Mouse (Mus musculus) c-Kit-negative CD71-positive TER-119-positive erythroid progenitor cells, embryonic 14.5 days (primary cell): ENCODE results near the gene Rnd3.

Experiments
- DNase-seq: peaks from one replicate; pipeline ENCODE4 v3.0.0-alpha.2; 2013; ENCODE audit warnings: low read depth, low spot score

Rnd3 gene

DNA sequence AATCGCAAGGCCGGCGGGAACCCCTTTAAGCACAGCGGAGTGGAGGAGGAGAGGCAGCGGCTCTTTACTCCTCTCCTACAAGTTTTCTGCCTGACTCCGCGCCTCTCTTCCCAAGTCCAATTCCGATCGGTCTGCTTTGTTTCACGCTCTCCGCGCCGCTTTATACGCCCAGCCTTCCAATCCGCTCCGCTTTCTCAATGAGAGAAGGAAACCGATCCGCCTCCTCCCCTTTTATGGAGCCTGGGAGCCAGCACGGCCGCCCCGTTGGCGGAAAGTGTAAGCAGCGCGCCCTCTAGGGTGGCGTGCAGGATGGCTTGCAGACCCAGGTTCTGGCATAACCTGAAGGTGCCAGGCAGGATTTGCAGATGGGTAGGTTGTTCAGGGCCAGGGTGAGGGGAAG lies at the start of gene Rnd3:
Rnd3 (minus strand) TSS at position 137 of the 400 bp plus-strand sequence.
- no peak for DNase-seq

DNA sequence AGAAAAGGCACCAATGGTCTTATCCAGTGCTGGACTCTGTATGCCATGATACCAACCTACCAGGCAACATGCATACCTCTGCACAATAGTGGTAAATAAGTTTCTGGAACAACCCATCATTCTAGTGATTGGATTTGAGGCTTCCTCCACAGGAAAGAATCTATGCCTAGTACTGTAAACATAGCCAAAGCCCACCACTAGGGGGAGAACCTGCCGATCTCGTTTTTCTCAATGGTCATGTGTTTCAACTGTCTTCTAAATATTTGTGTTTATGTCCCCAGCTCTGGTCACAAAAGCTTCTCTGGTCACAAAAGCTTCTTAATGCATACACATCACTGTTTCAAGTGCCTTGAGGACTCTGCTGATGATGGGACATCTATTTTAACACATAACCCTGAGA lies 43.4 kb upstream of the Rnd3 start:
- DNase-seq: no peak

DNA sequence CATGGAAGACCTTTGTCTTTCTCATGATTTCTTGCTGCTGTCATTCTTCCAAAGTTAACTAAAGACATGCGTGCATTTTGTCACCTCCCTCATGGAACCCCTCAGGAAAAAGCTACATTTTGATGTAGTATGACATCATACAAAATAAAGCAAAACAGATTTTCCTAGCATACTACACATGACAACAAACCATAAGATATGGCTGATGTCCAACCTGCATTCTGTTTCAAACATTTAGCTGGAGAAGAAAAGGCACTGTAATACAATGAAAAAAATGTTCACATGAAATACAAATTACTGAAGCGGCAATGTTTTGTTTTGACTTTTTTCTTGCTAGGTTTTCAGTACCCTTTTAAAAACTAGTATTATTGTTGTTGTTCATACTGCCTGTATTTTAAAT lies 36.9 kb upstream of the Rnd3 start:
- no peak for DNase-seq

DNA sequence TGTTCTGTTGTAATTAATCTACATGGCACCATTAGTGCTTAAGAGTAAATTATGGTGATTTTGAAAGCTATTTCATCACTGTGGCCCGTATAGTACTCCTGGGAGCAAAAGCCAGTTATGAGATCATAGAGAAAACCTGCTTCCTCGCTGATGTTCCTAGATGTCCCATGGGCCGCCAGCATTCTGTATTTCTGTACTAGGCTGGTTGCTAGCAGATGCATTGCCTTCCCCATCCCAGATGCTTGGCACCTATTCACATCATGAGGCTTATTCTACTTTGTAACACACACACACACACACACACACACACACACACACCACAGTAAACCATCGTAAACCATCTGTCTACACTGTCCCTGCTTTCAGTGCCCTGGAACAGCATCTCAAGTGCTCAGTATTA lies 34.1 kb upstream of the Rnd3 start:
- no peak for DNase-seq

DNA sequence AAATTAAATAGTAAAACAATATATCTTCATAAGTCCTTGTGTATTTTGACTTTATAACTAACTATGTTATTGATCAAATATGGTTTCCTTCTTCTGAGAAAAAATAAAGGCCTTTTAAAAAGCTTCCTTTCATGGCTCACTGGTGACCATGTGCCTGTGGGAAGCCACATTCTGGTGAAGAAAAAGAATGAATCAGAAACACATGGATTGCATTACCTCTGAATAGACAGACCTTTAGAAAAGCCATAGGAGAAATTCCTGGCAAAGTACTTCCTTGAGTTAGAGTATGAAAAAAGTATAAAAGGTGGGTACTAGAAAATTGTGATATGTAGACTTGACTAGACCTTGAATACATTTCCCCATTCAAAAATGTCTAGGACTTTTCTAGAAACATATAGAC lies 32.5 kb upstream of the Rnd3 start:
- no peak for DNase-seq

DNA sequence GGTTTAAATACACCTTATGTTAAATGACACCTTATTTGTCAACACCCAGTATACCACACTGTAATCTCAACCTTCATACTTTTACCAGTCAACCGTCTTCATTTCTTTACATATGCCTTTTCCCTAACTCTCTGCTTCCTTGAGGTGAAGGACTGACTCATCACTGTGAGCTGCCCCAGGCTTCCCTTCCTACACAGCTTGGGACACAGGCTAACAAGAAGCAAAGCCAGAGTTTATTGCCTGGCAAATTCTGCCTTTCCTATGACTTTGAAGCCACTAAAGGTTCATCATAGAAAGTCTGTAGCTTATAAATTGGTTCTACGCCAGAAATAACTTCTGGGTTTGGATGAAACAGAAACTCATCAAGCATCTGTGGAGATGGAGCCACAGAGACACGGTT lies 30.2 kb upstream of the Rnd3 start:
- no peak for DNase-seq

DNA sequence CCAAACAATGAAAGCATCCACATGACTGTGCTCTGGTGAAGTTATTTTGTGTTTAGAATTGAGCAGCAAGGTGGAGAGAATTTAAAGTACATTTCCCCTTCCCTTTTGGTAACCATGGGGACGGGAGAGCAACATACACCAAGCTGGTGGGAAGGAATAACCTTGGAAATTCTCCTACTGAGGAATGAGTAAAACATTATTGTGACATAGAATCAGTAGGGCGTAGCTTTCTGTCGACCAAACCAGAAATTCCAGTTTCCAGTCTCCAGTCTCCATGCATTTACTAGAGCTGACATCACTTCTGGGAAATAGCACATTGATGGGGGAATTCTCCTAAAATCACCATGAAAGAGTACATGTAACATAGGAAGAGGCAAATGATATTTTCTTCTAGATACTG lies 28.7 kb upstream of the Rnd3 start:
- DNase-seq: no peak

DNA sequence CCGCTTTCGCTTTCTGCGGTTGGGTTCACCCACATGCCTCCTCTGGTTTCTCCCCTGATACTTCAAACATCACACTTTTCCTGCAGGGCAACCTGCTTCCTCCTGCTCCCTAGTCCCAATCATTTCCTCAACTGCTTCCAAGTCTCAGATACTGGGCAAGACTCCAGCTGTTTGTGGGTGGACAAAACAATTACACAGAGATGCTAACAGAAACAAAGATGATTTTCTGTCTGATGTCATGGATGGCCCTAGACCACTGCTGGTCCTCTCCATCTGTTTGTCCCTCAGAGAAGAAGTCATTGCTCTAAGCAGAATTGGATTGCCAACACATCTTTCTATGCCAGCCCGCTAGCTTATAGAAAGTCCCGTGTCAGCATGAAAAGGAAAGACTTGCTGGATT lies 26.4 kb upstream of the Rnd3 start:
- DNase-seq: no peak

DNA sequence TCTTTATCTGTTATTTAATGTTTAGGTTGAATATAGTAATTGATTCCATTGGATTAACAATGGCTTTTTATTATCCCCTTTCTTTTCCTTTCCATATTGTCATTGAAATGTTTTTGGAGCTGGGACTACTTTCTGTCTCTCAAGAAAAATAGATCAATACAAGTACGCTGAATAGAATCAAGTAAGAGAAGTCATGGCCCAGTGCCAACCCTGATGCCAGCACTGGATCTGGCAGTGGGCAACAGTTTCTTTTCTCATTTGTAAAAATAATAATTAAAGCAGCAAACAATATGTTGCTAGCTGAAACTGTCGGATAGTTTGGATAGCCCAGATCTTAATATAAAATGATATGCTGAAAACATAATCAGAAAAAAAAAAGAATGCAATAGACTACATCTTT lies 12.2 kb upstream of the Rnd3 start:
- DNase-seq: no peak

DNA sequence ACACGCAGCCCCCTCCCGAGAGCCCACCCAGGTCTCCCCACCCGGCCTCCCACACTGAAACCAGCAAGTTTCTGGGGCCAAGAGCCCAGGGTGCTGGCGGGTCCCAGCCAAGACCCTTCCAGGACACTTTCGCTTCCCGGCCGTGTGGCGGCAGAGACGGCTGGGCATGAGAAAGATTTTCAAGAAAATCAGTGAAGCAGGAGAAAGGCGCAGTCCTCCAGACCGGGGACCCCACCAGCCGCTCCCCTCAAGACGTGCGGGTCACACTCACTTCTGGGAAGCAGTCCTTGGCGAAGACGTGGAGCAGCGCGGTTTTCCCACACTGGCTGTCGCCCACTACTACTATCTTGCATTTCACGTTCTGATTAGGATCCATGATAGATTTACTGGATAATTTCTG lies 457 bp downstream of the Rnd3 start:
- no peak for DNase-seq

DNA sequence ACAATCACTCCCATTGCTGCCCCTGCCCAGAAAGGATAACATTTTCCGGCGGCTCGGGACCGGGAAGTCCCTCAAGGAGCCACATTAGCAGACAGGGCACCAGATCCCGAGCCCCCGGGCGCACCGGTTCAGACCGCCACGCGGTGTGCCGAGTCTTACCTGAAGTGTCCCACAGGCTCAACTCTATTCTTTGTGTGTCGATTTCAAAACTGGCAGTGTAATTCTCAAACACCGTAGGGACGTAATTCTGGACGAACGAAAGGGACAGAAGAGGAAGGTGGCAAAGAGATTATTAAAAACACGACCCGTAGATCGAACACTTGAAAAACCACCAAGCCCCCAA lies 875 bp downstream of the Rnd3 start:
- no peak for DNase-seq

DNA sequence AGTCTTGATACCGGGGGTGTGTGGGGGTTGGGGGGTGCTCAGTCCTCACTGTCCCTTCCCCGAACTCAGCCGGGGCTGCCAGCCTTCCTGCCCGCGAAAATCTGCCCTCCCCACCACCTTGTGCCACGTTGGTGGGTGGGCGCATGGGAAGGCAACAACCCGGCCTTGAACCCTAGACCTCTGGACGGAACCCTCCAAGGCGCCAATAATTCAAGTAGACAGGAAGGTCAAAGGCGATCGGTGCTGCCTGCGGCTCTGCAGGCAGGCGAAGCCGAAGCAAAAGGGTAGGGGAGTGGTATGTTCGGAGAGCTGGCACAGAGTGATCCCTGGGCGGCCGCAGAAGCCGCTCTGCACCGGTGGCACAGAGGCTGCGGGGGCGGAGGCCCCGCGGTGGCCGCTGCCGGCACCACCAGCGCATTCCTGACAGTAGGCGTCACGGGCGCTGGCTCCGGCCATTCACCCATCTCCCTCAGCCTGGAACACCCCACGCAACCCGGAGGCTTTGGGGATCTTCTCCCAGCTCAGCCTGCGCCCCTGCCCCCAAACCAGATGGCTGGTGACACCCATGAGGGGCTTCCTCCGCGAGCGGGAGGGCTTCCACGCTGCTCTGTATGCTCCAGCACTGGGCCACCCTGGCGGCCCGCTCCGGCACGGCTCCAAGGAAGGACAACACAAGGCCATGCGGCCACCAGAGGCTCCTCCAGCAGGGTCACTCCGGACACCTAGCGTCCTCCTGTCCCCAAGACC lies 1.4 kb downstream of the Rnd3 start:
- DNase-seq: no peak

DNA sequence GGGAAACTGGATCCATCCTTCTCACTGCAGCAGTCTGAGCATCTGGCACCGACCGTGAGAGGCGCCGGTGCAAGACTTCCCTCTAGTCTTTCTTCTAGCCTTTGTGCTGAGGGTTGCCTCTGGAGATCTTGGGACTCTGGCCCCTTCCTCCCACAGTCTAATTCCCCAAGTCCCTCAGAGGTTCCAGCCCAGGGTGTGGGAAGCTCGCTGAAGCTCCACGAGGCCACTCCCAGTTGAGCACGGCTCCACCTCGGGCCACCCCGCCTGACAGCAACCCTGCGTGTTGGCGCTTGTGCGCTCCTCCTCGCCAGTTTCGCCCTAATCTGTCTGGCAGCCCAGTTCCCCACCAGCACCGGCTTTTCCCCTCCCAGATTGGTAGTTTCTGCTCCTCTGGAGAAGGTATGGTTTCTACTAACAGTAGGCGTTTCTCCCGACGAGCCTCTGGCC lies 2.0 kb downstream of the Rnd3 start:
- DNase-seq: no peak

DNA sequence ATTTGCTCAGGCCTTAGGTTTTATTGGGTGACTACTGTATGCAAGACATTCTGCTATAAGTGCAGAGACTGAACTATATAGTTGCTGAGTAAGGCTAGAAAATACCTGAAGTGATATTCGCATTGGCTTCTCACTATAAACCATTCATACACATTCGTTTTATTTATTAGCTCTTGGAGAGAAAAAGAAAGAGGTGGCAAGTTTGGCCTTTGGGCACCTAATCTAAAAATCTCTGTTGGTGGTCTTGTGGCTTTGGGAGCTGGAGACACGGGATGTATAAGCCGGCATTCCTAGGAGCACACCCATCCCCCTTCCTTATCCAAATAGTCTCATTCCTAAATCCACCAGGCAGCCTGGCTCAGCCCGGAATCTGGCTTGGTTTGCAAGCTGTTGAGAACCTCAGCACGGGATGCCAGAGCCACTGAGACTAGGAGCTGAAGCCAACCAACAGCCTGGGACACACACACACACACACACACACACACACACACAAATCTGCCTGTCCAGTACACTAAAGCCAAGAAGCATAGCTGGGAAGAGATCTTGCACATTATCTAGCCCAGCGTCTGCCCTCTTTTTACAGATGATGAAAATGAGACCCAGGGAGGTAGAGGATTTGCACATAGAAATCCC lies 3.0 kb downstream of the Rnd3 start:
- no peak for DNase-seq

DNA sequence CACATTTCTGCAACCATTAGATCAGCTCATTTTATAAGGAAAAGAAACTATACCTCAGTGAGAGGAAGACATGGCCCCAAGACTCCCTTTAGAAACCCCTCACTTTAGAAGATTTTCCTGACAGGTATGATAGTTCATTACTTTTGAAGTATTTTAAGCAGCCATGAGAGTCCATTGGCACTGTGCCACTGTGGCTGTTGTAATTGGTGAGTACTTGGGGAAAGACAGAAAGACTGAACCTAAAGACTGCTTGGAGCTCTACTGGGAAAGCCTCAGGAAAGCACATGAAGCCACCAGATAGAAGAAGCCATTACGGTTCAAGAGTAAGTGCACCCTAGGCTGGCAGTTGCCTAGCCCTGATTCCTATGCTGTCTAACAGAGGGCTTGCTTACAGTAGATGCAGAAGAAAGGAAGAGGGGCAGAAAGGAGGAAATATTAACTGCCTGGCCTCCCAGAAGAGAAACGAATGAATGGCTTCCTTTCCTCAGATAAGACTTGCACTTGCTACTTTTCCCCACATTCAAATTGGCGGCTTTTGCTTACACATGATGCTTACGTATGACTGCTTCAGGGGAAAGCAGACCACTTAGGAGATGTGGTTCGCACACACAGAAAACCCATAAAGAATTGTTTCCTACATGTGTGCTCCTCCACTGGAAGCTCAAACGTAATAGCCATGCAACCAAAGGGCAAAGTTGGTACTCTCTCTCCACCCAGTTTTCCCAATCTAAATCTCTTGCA lies 4.4 kb downstream of the Rnd3 start:
- DNase-seq: no peak

DNA sequence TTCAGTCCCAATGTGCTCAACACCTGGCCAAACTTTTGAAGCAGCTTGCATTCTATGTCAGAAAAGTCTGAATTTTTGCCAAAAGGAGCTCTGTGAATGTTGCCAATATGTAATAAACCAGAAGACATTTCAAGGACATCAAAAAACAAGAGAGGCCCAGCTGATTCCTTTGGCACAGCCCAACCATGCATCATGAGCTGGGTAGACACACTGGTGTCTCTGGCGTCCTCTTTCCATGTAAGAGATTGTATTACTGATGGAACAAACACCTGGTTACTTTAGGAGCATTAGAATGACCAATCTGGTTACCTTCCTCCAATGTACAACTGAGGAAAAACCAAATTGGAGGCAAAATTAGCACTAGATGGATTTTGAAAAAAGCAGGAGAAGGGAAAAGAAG lies 6.5 kb downstream of the Rnd3 start:
- no peak for DNase-seq

DNA sequence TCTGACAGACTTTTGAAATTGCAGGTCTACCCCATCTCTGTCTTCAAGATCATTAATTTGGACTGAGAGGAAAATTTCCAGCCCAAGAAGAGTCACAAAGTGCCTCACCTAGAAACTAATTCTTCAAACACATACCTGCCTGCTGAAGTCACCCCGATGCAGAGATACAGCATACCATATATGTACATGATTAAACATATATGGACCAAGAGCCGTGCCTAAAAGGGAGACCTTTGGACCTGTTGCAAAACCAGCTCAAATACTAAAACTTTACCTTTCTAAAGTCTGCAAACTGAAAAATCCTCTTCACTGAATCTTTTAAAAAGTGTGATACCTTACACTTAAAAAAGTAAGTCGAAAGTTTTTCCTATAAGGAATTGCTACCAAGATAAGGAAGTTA lies 7.6 kb downstream of the Rnd3 start:
- DNase-seq: no peak

DNA sequence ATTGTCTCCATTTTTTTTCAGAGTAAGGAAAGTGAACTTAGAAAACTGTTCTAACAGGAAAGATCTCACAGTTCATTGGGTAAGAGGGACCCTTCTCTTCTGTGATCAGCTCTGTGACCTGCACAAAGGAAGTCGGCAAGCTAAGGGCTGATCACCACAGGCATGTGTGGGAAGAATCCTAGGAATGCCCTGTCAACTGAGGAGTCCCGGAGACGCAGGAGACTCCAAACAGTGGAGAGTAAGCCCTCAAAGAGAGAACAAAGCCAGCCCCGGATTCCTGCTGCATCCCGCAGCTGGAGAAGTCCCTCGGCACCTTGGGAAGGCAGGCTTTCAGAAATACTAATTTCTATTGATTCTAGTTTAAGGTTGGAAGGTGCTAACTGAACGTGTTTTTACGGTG lies 8.4 kb downstream of the Rnd3 start:
- DNase-seq: no peak

DNA sequence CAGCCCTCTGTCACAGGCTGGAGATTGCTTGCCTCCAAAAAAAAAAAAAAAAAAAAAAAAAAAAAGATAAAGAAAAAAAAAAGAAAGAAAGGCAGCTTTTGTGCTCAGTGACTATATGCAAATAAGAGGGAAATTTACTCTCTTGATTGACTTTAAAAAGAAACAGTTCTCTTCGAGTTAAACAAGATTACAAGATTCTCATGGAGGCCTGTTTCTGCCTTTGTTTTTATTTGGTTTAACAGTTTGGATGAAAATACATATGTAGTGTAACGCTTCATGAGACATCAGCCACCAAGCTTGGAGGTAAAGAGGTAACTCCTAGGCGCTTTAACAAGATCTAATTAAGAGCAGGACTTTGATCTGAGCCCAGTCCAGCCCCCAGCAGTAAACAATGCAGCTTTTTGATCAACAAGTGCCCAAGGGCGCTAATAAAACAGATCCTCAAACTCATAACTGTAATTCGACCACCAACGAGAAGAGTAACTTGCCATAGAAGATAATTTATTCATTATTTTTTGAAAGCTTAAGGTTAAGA lies 8.9 kb downstream of the Rnd3 start:
- DNase-seq: no peak

DNA sequence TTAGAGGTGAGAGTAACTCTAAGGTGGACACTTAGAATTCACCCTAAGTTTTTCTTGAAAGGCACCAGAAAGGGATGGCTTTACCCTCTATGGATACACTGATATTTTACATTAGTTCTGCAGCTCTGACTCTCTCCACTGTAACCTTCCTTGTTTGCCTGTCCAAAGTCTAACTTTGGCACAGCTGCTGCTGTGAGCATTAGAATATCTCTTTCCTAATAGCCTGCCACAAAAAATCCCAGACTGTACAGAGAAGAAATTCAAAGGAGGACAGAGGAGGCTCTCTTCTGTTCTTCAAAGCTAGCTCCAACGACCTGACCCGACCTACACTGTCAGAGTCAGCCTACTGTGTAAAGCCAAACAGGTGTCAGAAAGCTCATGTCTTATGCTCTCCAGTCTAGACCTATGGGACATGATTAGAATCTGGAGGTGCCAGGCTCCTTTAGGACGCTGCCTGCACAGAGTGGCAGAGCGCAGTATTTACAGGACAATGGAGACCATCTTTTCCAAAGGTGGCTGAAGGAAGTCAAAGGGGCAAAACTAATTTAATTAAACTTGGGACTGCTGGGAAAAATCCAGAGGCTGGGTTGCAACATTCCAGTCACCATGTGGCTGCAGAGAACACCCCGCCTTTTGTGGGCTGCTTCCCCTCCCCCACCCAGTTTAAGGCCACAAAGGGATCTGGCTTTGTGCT lies 9.5 kb downstream of the Rnd3 start:
- no peak for DNase-seq

DNA sequence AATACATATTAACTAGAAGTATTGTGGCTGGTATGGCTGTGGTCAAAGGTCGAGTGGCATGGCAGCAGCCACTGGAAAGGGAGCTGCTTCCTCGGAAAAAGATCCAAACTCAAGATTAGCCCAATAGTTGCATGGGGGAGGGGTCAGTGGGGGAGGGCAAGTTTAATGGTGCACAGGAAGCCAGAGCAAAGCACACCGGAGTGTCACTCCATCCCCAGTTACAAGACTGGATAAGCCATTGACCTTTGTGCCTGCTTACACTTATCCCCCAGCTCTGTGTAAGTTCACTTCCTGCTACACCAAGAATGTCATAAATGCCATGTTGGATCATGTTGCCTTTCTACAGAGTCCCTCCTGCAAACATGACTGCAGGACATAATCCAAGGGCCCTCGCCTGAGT lies 11.2 kb downstream of the Rnd3 start:
- DNase-seq: no peak

DNA sequence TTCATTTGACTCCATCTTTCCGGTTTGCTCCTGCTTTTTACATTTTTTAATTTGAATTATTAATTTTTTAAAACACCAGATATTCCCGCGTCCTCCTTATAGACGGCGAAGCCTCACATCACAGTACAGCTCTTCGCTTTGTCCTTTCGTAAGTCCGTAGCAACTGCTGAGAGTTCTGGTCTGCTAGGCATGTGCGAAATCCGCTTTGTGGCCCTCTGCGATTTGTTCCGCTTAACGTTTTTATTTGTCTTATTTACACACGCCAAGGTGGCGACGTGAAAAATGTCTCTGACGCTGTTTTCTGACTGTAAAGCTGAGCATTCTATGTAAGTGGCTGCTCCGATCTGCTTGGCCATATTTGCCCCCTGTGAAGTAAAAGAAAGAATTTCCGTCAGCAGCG lies 16.7 kb downstream of the Rnd3 start:
- no peak for DNase-seq
